Mouse (Mus musculus) heart, embryonic 12.5 days (tissue): ENCODE data around the gene Spag7. TPM values are rescaled to one million over a fixed set of nuclear protein-coding genes. Genes with fewer than 3 reads are reported as not detected.

Source experiments
- ATAC-seq: fragments of 200-750 bp; cut with Nextera tagmentation; 2 replicates; pipeline ENCODE4 v1.8.0; 2017; ENCODE audit warnings: moderate TSS enrichment, moderate library complexity; ENCODE audit not compliant: insufficient number of reproducible peaks, low FRiP score
- H3K27ac ChIP-seq: fragments of 300-500 bp; sonication (generic); 2 replicates; pipeline ENCODE4 v1.5.1; 2016; ENCODE audit warnings: mild to moderate bottlenecking, moderate library complexity; ENCODE audit not compliant: poor library complexity, severe bottlenecking
- H3K27me3 ChIP-seq: fragments of 300-500 bp; sonication (generic); replicated peaks from 2 replicates; pipeline ENCODE4 v1.6.1; 2016; ENCODE audit warnings: mild to moderate bottlenecking, moderate library complexity
- H3K36me3 ChIP-seq: fragments of 300-500 bp; sonication (generic); 2 replicates; pipeline ENCODE4 v1.6.1; 2016; ENCODE audit warnings: mild to moderate bottlenecking, moderate library complexity
- H3K4me1 ChIP-seq: fragments of 300-500 bp; sonication (generic); replicated peaks from 2 replicates; pipeline ENCODE4 v1.6.1; 2016; ENCODE audit warnings: mild to moderate bottlenecking
- H3K4me2 ChIP-seq: fragments of 300-500 bp; sonication (generic); 2 replicates; pipeline ENCODE4 v1.6.1; 2016; ENCODE audit warnings: mild to moderate bottlenecking, moderate library complexity
- H3K4me3 ChIP-seq: fragments of 300-500 bp; sonication (generic); 2 replicates; pipeline ENCODE4 v1.5.1; 2016; ENCODE audit warnings: mild to moderate bottlenecking
- H3K9ac ChIP-seq: fragments of 300-500 bp; sonication (generic); 2 replicates; pipeline ENCODE4 v1.6.1; 2016; ENCODE audit warnings: mild to moderate bottlenecking, moderate library complexity
- H3K9me3 ChIP-seq: fragments of 300-500 bp; sonication (generic); replicated peaks from 2 replicates; pipeline ENCODE4 v1.6.1; 2016; ENCODE audit warnings: mild to moderate bottlenecking, moderate library complexity
- WGBS: fragments of 180-500 bp; shearing (Covaris S2); methylation state at CpG from one replicate; pipeline ENCODE4 v1.1.7; 2016; 5-methylcytosine and 5-hydroxymethylcytosine counted together
- polyA plus RNA-seq: library from polyadenylated mRNA; unstranded; fragments of >200 nt; fragmentation: Nextera tagmentation; extraction: Ambion mirVana; gene quantifications from 2 replicates; pipeline ENCODE4 v1.2.1, GENCODE M21; 2016

Gene Spag7
- polyA plus RNA-seq, 1 experiment from 2014 or later = 164 TPM

DNA sequence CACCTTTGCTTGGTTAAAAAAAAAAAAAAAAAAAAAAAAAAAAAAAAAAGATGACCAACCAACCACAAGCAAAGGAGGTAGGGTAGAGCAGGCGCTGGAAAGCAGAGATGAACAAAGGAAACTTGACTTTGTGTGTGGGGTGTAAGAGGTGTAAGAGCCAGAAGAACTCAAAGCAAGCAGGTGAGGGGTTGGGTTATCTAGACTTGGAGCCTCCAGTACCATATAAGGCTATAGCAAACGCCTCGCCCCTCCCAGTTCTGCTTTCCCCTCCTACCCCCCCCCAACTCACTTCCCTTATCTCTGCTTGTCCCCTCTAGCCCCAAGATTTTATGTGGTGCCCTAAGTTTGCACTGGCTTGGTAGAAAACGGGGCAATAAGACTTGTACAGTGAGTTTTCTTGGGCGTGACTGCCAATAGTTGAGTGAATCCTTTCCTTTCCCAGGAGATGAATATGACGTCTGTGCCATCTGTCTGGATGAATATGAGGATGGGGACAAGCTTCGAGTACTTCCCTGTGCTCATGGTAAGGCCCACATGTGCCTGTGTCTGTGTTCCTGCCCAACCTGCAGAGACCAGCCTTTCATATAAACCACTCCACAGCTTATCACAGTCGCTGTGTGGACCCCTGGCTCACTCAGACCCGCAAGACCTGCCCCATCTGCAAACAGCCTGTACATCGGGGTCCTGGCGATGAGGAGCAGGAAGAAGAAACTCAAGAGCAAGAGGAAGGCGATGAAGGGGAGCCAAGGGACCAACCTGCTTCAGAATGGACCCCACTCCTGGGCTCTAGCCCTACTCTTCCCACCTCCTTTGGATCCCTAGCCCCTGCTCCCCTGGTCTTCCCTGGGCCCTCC, 18.7 kb downstream of the Spag7 start:
- Histone ChIP-seq H3K4me2 (peak overlapping the region; percentile 23), H3K4me3 (no peak overlapping the region; the same call in 1 of the 2 replicates), H3K9me3 (no peaks in the 10 kb centered on the region), H3K27ac (peak overlapping the region; percentile 10; the same call in 1 of the 2 replicates), H3K36me3 (peaks cover 49% of the 10 kb centered on the region), H3K9ac (peak overlapping the region; percentile 44), H3K27me3 (no peaks in the 10 kb centered on the region), H3K4me1 (peaks cover 55% of the 10 kb centered on the region)
- no peak for ATAC-seq
- WGBS = 68% methylated on average over 12 of the region's 12 CpGs

DNA sequence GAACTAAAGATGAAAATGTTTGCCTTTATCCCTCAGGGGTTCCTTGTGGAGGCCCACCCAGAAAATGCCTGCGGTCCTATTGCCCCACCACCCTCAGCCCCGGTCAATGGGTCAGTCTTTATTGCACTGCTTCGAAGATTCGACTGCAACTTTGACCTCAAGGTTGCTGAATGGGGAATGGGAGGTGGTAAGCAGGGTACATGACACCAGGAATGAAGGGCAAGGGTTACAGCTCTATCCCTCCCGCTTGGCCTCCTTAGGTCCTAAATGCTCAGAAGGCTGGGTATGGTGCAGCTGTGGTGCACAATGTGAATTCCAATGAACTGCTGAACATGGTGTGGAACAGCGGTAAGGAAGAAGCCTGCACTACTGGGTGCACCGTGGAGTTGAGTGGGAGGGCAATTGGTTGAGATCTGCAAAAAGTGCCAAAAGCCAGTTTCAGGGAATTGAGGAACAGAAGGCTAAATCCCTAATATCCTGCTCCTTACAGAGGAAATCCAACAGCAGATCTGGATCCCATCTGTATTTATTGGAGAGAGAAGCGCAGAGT, 20.0 kb downstream of the Spag7 start:
- Histone ChIP-seq H3K4me2 (peak overlapping the region; percentile 98), H3K27me3 (no peaks in the 10 kb centered on the region), H3K27ac (0 out of 2 replicates have a peak overlapping the region, but pooled peaks have one; percentile 23), H3K4me3 (peak overlapping the region; percentile 89; the same call in 1 of the 2 replicates), H3K9ac (0 out of 2 replicates have a peak overlapping the region, but pooled peaks have one; percentile 52), H3K4me1 (peaks cover 62% of the 10 kb centered on the region), H3K36me3 (peaks cover 62% of the 10 kb centered on the region), H3K9me3 (no peaks in the 10 kb centered on the region)
- 80% methylated on average over 8 of the region's 8 CpGs for WGBS
- no peak for ATAC-seq

DNA sequence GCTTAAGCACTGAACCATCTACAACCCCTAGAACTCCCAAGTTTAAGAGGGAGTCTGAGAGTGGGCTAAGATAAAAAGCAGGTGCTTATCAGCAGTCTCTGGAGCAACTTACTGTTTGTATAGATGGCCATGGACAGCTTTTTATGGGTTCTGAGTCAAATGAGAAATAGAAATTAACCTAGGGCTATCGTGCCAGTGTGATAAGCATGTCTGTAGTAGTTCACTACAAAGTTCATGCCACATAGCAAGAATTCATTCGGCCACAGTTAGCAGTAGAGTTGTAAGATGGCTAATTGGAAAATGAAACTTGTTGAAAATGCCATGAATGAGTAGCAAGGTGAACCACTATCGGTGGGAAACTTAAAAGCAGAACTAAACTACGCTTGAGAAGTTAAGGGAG, 20.7 kb downstream of the Spag7 start:
- H3K27ac ChIP-seq = peak overlapping the region; percentile 95
- peak overlapping the region; percentile 98 for H3K4me2 ChIP-seq
- no peak for ATAC-seq
- 69% methylated on average over 4 of the region's 4 CpGs for WGBS
- H3K4me1 ChIP-seq = peaks cover 62% of the 10 kb centered on the region
- peak overlapping the region; percentile 89 for H3K4me3 ChIP-seq
- H3K27me3 ChIP-seq = no peaks in the 10 kb centered on the region
- peaks cover 68% of the 10 kb centered on the region for H3K36me3 ChIP-seq
- H3K9ac ChIP-seq = peak overlapping the region; percentile 89
- no peaks in the 10 kb centered on the region for H3K9me3 ChIP-seq

DNA sequence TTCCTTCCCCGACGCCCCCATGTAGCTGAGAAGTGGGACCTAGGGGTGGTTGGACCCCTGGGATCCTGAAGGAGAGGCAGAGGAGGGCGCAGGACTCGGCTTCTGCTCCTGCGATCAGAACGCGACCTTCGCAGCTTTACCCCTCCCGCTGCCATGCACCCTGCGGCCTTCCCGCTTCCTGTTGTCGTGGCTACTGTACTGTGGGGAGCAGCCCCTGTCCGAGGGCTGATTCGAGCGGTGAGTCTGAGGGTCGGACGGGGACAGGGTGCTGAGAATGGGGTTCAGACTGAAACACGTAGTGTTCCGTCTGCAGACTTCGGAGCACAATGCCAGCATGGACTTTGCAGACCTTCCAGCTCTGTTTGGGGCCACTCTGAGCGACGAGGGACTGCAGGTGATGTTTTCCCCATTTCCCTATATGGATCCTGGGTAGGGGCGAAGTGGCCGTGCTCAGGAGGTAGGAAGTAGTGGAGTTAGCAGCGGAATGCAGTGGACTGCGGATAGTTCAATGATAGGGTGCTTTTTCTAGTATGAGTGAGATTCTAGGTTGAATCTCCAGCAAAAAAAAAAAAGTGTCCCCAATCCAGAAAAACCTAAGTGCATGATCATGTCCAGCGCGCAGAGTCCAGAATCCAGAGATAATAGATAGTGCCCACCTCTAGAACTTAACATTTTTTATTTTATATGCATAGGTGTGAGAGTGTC, 21.3 kb downstream of the Spag7 start:
- Histone ChIP-seq H3K36me3 (peaks cover 74% of the 10 kb centered on the region), H3K4me3 (peak overlapping the region; percentile 89), H3K9ac (peak overlapping the region; percentile 89), H3K4me1 (peaks cover 60% of the 10 kb centered on the region), H3K27me3 (no peaks in the 10 kb centered on the region), H3K27ac (peak overlapping the region; percentile 95), H3K4me2 (peak overlapping the region; percentile 98), H3K9me3 (no peaks in the 10 kb centered on the region)
- ATAC-seq = 0 out of 2 replicates have a peak, but pooled peaks have one; percentile 7
- WGBS = 4% methylated on average over 28 of the region's 28 CpGs

DNA sequence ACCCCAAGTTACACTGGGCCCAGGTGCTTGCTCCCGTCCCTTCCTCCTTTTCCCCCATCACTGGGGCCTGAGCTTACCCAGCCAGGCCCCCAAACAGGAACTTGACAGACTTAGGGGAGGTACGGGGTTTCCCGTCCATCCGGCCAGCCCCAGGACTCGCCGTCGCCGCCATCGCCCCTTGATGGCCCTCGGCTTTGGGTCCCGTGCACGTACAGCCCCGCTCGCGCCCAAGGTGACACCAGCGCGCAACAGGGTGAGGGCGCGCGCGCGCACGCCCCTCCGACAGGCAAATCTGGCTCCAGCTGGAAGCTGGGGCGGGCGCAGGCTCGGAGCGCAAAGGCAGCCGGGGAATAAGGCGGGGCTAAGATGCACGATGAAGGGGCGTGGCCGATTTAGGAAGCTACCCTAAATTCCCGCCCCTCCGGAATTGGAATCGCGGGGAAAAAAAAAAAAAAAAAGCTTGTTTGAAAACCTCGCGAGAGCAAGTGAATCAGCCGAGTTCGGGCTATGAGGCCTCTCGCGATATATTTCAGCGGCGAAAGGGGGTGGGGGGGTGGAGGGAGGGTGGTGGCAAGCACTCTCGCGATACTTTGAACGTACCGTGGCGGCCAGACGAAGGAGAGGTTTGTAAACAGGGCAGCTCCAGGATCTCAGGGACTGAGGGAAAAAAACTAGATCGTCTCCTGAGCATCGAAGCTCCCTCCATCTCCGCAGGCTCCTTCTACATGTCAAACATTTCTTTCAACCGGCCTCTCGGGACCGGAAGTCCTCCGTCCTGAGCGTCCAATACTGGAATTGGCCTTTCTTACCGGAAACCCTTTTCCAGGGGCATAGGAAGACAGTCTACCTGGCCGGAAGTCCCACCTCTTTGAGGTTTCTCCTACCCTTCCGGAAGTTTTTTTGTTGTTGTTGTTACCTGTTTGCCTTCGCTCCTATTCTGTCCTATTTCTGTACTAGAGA, 22.2 kb downstream of the Spag7 start, which contains the start of the genes Rnf167 and Slc25a11:
Rnf167 (plus strand) TSS at position 545 of the 960 bp plus-strand sequence.
Slc25a11 (minus strand) TSS at position 789 of the 960 bp plus-strand sequence.
- Histone ChIP-seq H3K4me1 (peaks cover 51% of the 10 kb centered on the region), H3K27me3 (no peaks in the 10 kb centered on the region), H3K9ac (peak within 1 kb of the TSS; percentile 97), H3K9me3 (no peaks in the 10 kb centered on the region), H3K36me3 (peaks cover 68% of the 10 kb centered on the region), H3K4me3 (peak within 1 kb of the TSS; percentile 89), H3K27ac (peak within 1 kb of the TSS; percentile 99), H3K4me2 (peak within 1 kb of the TSS; percentile 98)
- ATAC-seq = peak; percentile 89
- WGBS = under 1% methylated on average over 63 of the region's 63 CpGs

DNA sequence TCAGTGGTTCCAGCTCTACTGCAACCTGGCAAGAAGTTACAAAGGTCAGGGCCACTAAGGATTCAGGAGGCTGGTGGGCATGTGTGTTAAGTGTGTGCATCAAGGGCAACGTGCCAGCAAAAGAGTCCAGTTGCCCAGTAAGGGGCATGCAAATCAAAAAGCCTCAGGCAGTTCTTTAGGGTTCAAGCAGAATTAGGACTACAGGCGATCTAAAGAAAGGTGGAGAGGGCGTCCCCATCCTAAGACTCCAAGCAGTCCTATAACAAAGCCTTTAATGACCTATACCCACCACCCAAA, 23.0 kb downstream of the Spag7 start:
- H3K9me3 ChIP-seq = no peaks in the 10 kb centered on the region
- H3K27me3 ChIP-seq = no peaks in the 10 kb centered on the region
- peak overlapping the region; percentile 97 for H3K9ac ChIP-seq
- peak overlapping the region; percentile 99 for H3K27ac ChIP-seq
- no peak for ATAC-seq
- peak overlapping the region; percentile 93 for H3K4me2 ChIP-seq
- WGBS = 28% methylated on average over 3 of the region's 3 CpGs
- peak overlapping the region; percentile 80 for H3K4me3 ChIP-seq
- H3K36me3 ChIP-seq = peaks cover 61% of the 10 kb centered on the region
- H3K4me1 ChIP-seq = peaks cover 45% of the 10 kb centered on the region

DNA sequence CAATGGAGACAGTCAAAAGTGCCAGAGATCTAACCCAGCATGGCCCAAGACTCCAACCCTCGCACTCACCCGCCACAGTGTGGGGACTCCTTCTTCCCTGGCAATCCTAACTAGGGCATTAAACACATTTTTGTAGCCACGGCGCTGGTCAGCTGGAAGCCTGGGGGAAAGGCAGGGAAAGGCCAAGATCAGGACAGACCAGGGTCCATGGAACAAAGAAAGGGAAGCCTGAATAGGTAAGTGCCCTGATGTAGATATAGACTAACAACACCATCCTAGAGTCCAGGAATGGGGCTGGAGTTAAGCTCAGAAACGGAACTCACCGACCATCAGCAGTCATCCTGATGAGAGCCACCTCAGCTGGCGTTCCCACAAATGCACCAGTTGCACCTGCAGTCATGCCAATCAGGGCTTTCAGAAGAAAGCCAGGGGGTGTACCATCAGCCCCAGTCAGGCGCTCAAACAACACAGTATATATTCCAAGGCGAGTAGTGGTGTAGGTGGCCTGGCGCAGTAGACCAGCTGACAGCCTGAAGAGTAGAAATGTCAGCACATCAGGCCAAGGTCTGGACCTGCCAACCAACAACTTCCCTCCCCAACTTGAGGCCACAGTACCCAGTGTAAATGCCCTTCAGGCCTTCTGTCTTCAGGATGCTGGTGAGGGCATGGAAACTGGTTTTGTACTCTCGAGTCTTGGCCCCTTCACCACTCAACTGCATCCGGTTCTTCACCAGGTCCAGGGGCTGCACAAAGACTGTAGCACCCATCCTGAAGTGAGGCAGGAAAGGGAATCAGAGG, 23.6 kb downstream of the Spag7 start:
- Histone ChIP-seq H3K27ac (peak overlapping the region; percentile 99), H3K9ac (peak overlapping the region; percentile 97), H3K4me3 (peak overlapping the region; percentile 80), H3K36me3 (peaks cover 56% of the 10 kb centered on the region), H3K27me3 (no peaks in the 10 kb centered on the region), H3K4me2 (peak overlapping the region; percentile 93), H3K4me1 (peaks cover 39% of the 10 kb centered on the region), H3K9me3 (no peaks in the 10 kb centered on the region)
- no peak for ATAC-seq
- 79% methylated on average over 12 of the region's 12 CpGs for WGBS

DNA sequence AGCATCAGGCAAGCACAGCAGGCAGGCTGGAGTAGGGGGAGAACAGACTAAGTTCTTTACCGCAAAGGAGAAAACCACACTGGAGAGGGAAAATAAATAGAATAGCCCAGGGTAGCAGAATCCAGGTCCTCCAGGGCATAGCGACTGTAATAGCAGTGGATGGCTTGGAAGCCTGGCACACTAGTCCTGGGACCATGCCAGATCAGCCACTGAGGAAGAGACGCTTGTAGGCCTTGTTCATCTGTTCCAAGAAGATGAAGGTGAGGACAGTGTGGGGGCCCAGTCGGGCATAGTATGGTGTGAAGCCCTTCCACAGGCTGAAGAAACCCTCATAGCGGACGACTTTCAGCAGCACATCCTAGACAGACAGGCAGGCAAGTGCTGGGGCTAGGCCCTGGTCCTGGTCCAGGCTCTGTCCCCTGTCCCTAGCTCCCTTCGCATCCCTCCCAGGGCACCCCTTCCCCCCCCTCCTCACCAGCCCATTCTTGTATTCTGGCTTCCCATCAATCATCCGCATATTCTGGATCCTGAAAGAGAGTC, 24.6 kb downstream of the Spag7 start:
- WGBS = 96% methylated on average over 8 of the region's 8 CpGs
- Histone ChIP-seq H3K9me3 (no peaks in the 10 kb centered on the region), H3K27ac (no peak overlapping the region), H3K27me3 (no peaks in the 10 kb centered on the region), H3K4me1 (peaks cover 38% of the 10 kb centered on the region), H3K36me3 (peaks cover 47% of the 10 kb centered on the region), H3K4me2 (no peak overlapping the region), H3K9ac (peak overlapping the region; percentile 97; the same call in 1 of the 2 replicates), H3K4me3 (no peak overlapping the region)
- ATAC-seq = no peak

DNA sequence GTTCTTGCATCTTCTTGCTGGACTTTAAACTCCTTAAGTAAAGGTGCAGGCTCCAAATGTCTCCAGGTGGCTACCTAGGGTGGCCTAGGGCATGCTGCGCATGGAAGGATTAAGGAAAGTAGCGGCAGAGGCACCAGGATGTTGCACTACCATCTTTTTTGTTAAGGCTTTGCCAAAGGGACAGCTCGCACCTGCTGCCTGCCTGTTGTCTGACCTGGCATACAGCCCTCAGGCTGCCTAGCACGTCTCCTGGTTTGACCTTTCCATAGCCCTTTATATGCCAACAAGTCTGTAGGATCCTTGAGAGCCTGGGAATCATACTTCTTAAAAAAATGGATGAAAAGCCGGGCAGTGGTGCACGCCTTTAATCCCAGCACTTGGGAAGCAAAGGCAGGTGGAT, 26.2 kb downstream of the Spag7 start:
- Histone ChIP-seq H3K4me2 (no peak overlapping the region), H3K9ac (no peak overlapping the region), H3K27ac (no peak overlapping the region), H3K9me3 (no peaks in the 10 kb centered on the region), H3K4me3 (no peak overlapping the region), H3K36me3 (peaks cover 33% of the 10 kb centered on the region), H3K4me1 (peaks cover 39% of the 10 kb centered on the region), H3K27me3 (no peaks in the 10 kb centered on the region)
- 87% methylated on average over 6 of the region's 6 CpGs for WGBS
- ATAC-seq = no peak
